Mouse (Mus musculus): ENCODE measurements around the gene Gm26661. TPM values are rescaled to one million over a fixed set of nuclear protein-coding genes. Genes with fewer than 3 reads are reported as not detected.

Gm26661 gene
- polyA plus RNA-seq, 1 experiment from 2014 or later, result not detected

DNA sequence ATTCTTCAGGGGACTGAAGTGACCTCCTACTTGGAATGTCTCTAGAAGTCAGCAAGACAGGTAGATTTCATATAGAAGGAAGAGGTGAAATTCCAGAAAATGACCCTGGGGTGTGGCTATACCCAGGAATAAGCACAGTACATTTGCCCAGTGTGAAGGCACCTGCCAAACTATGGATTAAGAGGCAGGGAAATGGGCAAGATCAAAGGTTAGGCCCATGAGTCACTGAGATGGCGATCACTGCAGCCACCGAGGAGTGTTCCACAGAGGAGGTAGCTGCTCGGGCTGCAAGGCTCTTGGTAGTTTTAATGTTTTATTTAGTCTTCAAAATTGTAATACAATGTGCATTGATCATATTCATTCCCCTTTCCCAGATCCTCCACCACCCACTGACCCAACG is 4.6 kb downstream of the Gm26661 start:
- no peak for ATAC-seq (ENCODE audit: insufficient read depth, low FRiP score)
- peaks cover 11% of the 10 kb centered on the region for H3K4me1 ChIP-seq (ENCODE audit: control insufficient read depth, insufficient read depth, low read length)
- 76% methylated on average over 4 of the region's 4 CpGs for WGBS

DNA sequence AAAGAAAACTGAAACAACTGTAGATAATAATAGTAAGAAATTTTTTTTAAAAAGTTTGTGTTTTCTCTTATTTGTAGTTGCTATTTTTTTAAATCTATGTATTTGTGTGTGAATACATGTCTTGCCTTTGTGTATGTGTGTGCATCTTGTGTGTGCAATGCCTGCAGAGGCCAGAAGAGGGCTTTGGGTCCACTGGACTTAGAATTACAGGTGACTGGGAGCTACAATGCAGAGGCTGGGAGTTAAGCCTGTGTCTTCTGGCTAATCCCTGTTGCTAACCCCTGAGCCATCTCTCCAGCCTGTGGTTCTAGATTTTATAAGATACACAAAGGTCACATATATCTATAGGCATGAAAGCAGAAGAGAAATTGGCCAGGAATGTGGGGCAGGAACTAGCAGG is 9.2 kb downstream of the Gm26661 start:
- Histone ChIP-seq H3K4me1 (ENCODE audit: control insufficient read depth, insufficient read depth, low read length) (no peaks in the 10 kb centered on the region), H3K9ac (ENCODE audit: low read length) (no peak overlapping the region), H3K36me3 (ENCODE audit: control insufficient read depth, insufficient read depth, low read length) (no peaks in the 10 kb centered on the region), H3K9me3 (replicated peaks; ENCODE audit: control insufficient read depth, low read length) (no peaks in the 10 kb centered on the region; the same call in 1 of the 2 replicates), H3K27me3 (ENCODE audit: control insufficient read depth, insufficient read depth, low read length) (no peaks in the 10 kb centered on the region), H3K4me2 (ENCODE audit: low read depth, low read length) (no peak overlapping the region), H3K27ac (ENCODE audit: low read length) (no peak overlapping the region), H3K4me3 (replicated peaks; ENCODE audit: low read length) (no peak overlapping the region)
- no peak for ATAC-seq (ENCODE audit: insufficient read depth, low FRiP score)

More for the DNA sequence above, 4.6 kb downstream of the Gm26661 start:
- Histone ChIP-seq H3K4me2 (ENCODE audit: low read depth, low read length) (no peak overlapping the region), H3K9me3 (replicated peaks; ENCODE audit: control insufficient read depth, low read length) (no peaks in the 10 kb centered on the region; the same call in 1 of the 2 replicates), H3K9ac (ENCODE audit: low read length) (no peak overlapping the region), H3K36me3 (ENCODE audit: control insufficient read depth, insufficient read depth, low read length) (no peaks in the 10 kb centered on the region), H3K27me3 (ENCODE audit: control insufficient read depth, insufficient read depth, low read length) (peaks cover 4% of the 10 kb centered on the region; the same call in 1 of the 2 replicates), H3K27ac (ENCODE audit: low read length) (no peak overlapping the region), H3K4me3 (replicated peaks; ENCODE audit: low read length) (no peak overlapping the region)

DNA sequence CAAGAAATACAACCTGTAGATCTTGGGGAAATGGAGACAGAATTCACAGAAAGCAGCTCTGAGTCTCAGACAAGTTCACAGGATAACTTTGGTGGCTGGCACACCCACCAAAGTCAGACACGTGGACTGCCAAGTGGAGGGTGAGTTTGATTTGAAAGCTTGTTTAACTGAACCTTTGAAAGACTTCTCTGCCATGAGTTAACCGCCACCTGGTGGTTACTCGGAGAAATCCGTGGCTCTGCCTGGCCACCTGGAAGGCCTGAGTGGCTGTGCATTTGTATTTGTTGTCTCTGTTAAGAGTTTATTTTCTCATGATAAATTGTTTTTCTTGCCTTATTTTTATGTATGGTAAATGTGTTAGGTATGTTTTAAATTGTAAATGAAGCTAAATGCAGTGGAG is 10.4 kb downstream of the Gm26661 start:
- Histone ChIP-seq H3K4me1 (ENCODE audit: control insufficient read depth, insufficient read depth, low read length) (no peaks in the 10 kb centered on the region), H3K9me3 (replicated peaks; ENCODE audit: control insufficient read depth, low read length) (no peaks in the 10 kb centered on the region; the same call in 1 of the 2 replicates), H3K4me2 (ENCODE audit: low read depth, low read length) (no peak overlapping the region), H3K36me3 (ENCODE audit: control insufficient read depth, insufficient read depth, low read length) (no peaks in the 10 kb centered on the region), H3K4me3 (replicated peaks; ENCODE audit: low read length) (no peak overlapping the region), H3K27me3 (ENCODE audit: control insufficient read depth, insufficient read depth, low read length) (no peaks in the 10 kb centered on the region), H3K27ac (ENCODE audit: low read length) (no peak overlapping the region), H3K9ac (ENCODE audit: low read length) (no peak overlapping the region)
- 8% methylated on average over 4 of the region's 4 CpGs for WGBS
- no peak for ATAC-seq (ENCODE audit: insufficient read depth, low FRiP score)

DNA sequence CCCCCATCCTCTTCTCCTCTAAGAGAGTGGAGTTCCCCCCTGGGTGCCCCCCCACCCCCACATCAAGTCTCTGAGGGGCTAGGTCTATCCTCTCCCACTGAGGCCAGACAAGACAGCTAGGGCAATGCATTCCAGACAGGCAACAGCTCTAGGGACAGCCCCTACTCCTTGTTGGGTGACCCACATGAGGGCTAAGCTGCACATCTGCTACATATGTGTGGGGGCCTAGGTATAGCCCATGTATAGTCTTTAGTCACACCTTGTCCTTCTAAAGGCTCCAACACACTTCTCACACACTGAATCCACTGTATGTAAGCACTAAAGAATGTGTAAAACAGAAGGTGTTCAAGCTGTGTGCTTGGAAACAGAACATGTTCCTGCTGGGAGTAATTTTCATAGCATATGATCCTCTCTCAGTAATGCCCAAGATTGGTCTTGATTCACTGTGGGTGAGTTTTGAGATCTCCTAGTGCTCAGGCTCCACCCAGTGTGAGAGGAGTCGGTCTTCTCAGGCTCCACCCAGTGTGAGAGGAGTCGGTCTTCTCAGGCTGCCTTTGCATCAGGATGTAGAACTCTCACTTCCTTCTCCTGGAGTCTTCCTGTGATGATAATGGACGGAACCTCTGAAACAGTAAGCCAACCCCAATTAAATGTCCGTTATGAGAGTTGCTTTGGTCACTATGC is 12.6 kb downstream of the Gm26661 start:
- no peaks in the 10 kb centered on the region for H3K27me3 ChIP-seq (ENCODE audit: control insufficient read depth, insufficient read depth, low read length)
- 54% methylated on average over 4 of the region's 4 CpGs for WGBS
- no peak overlapping the region for H3K9ac ChIP-seq (ENCODE audit: low read length)
- no peak overlapping the region for H3K27ac ChIP-seq (ENCODE audit: low read length)
- H3K4me2 ChIP-seq (ENCODE audit: low read depth, low read length), result no peak overlapping the region
- 0 out of 2 replicates have a peak, but pooled peaks cover 6% of the 10 kb centered on the region for H3K4me1 ChIP-seq (ENCODE audit: control insufficient read depth, insufficient read depth, low read length)
- no peak overlapping the region for H3K4me3 ChIP-seq (replicated peaks; ENCODE audit: low read length)
- no peaks in the 10 kb centered on the region for H3K36me3 ChIP-seq (ENCODE audit: control insufficient read depth, insufficient read depth, low read length)
- ATAC-seq (ENCODE audit: insufficient read depth, low FRiP score), result no peak
- no peaks in the 10 kb centered on the region; the same call in 1 of the 2 replicates for H3K9me3 ChIP-seq (replicated peaks; ENCODE audit: control insufficient read depth, low read length)

DNA sequence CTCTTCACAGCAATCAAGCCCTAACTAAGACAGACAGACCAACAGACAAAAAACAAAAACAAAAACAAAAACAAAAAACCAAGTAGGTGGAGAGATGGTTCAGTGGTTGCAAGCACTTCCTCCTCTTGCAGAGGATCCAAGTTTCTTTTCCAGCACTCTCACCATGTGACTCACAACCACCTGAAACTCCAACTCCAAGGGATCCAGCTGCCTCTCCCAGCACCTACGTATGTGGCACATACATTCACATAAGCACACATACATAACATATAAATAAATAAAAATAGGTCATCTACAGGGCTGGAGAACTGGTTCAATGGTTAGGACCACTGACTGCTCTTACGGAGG is 13.1 kb downstream of the Gm26661 start:
- Histone ChIP-seq H3K27me3 (ENCODE audit: control insufficient read depth, insufficient read depth, low read length) (no peaks in the 10 kb centered on the region), H3K4me2 (ENCODE audit: low read depth, low read length) (no peak overlapping the region), H3K36me3 (ENCODE audit: control insufficient read depth, insufficient read depth, low read length) (no peaks in the 10 kb centered on the region), H3K9ac (ENCODE audit: low read length) (no peak overlapping the region), H3K4me1 (ENCODE audit: control insufficient read depth, insufficient read depth, low read length) (0 out of 2 replicates have a peak, but pooled peaks cover 10% of the 10 kb centered on the region), H3K27ac (ENCODE audit: low read length) (no peak overlapping the region), H3K9me3 (replicated peaks; ENCODE audit: control insufficient read depth, low read length) (no peaks in the 10 kb centered on the region; the same call in 1 of the 2 replicates), H3K4me3 (replicated peaks; ENCODE audit: low read length) (no peak overlapping the region)
- 83% methylated on average over 2 of the region's 2 CpGs for WGBS
- no peak for ATAC-seq (ENCODE audit: insufficient read depth, low FRiP score)

DNA sequence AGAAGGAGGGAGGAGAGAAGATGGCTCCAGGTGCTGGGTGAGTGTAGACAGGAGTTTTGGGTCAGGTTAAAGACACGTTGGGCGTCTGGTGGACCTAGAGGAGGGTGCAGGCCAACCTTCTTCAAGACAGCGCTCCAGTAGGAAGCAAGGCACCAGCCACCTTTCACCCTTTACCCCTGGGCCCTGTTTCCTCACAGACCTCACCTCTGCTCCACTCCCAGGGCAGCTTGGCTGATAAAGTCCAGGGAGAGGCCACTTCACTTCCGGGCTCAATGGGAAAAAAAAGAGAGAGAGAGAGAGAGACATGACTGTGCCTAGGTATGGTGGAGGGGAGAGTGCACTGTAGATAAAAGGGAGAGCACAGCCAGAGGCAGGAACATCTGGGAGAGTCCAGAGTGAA is 16.3 kb downstream of the Gm26661 start:
- no peak overlapping the region for H3K4me3 ChIP-seq (replicated peaks; ENCODE audit: low read length)
- WGBS, result 65% methylated on average over 4 of the region's 4 CpGs

DNA sequence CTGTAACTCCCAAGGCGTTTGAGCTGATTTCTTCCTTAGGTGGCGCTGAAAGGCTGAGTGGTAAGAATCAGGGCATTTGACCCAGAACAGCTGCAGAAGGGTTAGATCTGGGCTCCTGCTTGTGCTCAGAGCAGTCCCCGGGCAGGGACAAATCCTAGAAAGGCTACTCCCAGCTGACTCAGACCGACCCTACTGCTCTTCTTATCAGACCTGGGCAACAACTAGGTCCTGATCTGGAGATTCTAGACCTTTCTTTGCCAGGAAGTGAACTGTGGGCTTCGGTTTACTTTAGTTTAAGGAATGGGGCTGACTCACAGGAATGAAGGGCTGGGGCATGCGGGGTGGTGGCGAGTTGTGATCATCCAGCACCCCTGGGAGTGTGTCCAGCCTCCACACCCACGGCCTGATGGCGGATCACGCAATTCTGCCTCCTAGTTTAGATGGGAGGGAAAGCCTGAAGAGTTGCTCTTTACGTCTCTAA is 17.2 kb downstream of the Gm26661 start:
- Histone ChIP-seq H3K27me3 (ENCODE audit: control insufficient read depth, insufficient read depth, low read length) (no peaks in the 10 kb centered on the region), H3K4me3 (replicated peaks; ENCODE audit: low read length) (no peak overlapping the region), H3K9me3 (replicated peaks; ENCODE audit: control insufficient read depth, low read length) (no peaks in the 10 kb centered on the region), H3K4me1 (ENCODE audit: control insufficient read depth, insufficient read depth, low read length) (0 out of 2 replicates have a peak, but pooled peaks cover 12% of the 10 kb centered on the region), H3K27ac (ENCODE audit: low read length) (peak overlapping the region; percentile 57), H3K36me3 (ENCODE audit: control insufficient read depth, insufficient read depth, low read length) (no peaks in the 10 kb centered on the region), H3K4me2 (ENCODE audit: low read depth, low read length) (no peak overlapping the region), H3K9ac (ENCODE audit: low read length) (no peak overlapping the region)
- 50% methylated on average over 11 of the region's 11 CpGs for WGBS
- ATAC-seq (ENCODE audit: insufficient read depth, low FRiP score), result peak; percentile 73; the same call in 1 of the 2 replicates

More for the DNA sequence above, 16.3 kb downstream of the Gm26661 start:
- Histone ChIP-seq H3K4me1 (ENCODE audit: control insufficient read depth, insufficient read depth, low read length) (0 out of 2 replicates have a peak, but pooled peaks cover 12% of the 10 kb centered on the region), H3K27ac (ENCODE audit: low read length) (peak overlapping the region; percentile 57; the same call in 1 of the 2 replicates), H3K9me3 (replicated peaks; ENCODE audit: control insufficient read depth, low read length) (no peaks in the 10 kb centered on the region), H3K4me2 (ENCODE audit: low read depth, low read length) (no peak overlapping the region), H3K27me3 (ENCODE audit: control insufficient read depth, insufficient read depth, low read length) (no peaks in the 10 kb centered on the region), H3K36me3 (ENCODE audit: control insufficient read depth, insufficient read depth, low read length) (no peaks in the 10 kb centered on the region), H3K9ac (ENCODE audit: low read length) (no peak overlapping the region)
- peak; percentile 54 for ATAC-seq (ENCODE audit: insufficient read depth, low FRiP score)

DNA sequence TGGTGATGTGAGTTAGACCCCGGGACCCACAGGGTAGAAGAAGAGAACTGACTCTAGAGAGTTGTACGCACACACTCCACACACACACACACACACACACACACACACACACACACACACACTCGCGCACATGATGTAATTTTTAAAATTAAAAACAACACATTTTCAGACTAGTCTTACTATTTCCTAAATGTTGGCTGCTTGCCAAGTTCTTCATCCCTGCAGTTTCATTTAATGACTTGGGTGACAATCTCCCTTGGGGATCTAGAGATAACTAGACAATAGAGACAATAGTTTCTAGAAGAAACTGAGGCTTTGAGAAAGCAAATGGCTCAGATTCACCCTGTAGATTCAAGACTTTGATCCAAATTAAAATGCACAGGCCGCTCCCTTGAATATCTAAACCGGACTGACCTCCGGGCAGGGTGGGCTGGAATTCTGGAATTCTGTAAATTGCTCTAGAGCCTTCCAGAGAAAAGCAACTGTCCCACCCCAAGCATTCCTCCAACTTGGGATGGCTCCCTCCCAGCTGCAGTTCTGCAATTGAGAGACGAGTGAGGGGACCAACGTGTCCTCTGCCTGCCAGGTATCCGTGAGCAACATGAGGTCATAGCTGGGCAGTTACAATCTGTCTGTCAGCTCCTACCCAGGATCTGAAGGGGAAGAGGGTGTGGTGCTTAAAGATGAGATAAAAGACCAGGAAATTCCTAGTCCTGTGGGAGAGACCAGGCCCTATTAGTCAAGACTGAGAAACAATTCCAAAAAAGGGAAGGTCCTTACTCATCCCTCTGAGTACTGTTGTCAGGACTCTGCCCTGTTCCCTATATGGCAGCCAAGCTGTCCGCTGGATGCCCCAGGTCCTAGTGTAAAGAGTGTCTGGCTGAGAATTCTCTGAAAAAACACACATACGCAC is 17.9 kb downstream of the Gm26661 start:
- Histone ChIP-seq H3K9me3 (replicated peaks; ENCODE audit: control insufficient read depth, low read length) (no peaks in the 10 kb centered on the region), H3K4me2 (ENCODE audit: low read depth, low read length) (no peak overlapping the region), H3K4me1 (ENCODE audit: control insufficient read depth, insufficient read depth, low read length) (0 out of 2 replicates have a peak, but pooled peaks cover 12% of the 10 kb centered on the region), H3K36me3 (ENCODE audit: control insufficient read depth, insufficient read depth, low read length) (no peaks in the 10 kb centered on the region), H3K27ac (ENCODE audit: low read length) (peak overlapping the region; percentile 57), H3K27me3 (ENCODE audit: control insufficient read depth, insufficient read depth, low read length) (no peaks in the 10 kb centered on the region), H3K9ac (ENCODE audit: low read length) (no peak overlapping the region), H3K4me3 (replicated peaks; ENCODE audit: low read length) (no peak overlapping the region)
- WGBS, result 68% methylated on average over 12 of the region's 12 CpGs
- peak; percentile 29; the same call in 1 of the 2 replicates for ATAC-seq (ENCODE audit: insufficient read depth, low FRiP score)

Data from stomach, embryonic 16.5 days (tissue).